Mouse (Mus musculus) megakaryocyte, embryonic 14.5 days (primary cell): ENCODE measurements at regions not wholly inside any gene's neighbourhood (a gene's known extent, or its start where the extent isn't known, plus 50 kb on each side); places are given as distances from the start of the nearest gene placed in this dataset.

Experiments used
- FLI1 ChIP-seq: IDR thresholded peaks from 2 replicates; pipeline ENCODE4 v1.6.1; 2012; ENCODE audit warnings: low read length, inconsistent platforms, mixed read lengths
- GATA1 ChIP-seq: IDR thresholded peaks from 3 replicates; pipeline ENCODE4 v1.6.1; 2012; ENCODE audit warnings: mixed read lengths, low read length, inconsistent platforms, borderline replicate concordance

DNA sequence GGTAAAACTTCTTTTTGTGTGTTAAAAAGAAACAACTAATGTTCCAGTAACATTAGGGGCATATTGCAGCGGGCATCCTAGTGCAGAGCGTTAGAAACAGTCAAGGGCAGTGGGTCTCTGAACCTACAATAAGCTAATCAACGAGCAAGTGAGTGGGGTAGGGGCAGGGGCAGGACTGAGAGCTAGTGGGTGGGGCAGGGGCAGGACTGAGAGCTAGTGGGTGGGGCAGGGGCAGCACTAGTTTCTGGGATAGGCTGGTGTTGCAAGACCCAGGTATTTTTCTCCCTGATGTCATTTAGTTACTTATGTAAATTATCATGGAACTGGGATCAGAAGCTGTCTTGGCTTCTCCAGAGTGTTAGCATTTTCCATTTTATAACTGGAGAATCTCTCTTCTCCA lies 309.5 kb downstream of the 1810013L24Rik start:
- TF ChIP-seq FLI1 (no peak), GATA1 (no peak)
